Mouse (Mus musculus) spleen, adult 2 months (tissue): ENCODE results near the gene Slc9a9.

ENCODE experiments used
- CTCF ChIP-seq: fragments of 200-500 bp; IDR thresholded peaks from 2 replicates; pipeline ENCODE4 v1.5.1; 2011; ENCODE audit warnings: mild to moderate bottlenecking, inconsistent platforms; ENCODE audit not compliant: insufficient read depth, insufficient read length, insufficient replicate concordance; ENCODE audit errors: extremely low read depth
- POLR2A ChIP-seq: fragments of 200-500 bp; IDR thresholded peaks from 2 replicates; pipeline ENCODE4 v1.6.1; 2011; ENCODE audit warnings: low read depth, low read length, inconsistent platforms

DNA sequence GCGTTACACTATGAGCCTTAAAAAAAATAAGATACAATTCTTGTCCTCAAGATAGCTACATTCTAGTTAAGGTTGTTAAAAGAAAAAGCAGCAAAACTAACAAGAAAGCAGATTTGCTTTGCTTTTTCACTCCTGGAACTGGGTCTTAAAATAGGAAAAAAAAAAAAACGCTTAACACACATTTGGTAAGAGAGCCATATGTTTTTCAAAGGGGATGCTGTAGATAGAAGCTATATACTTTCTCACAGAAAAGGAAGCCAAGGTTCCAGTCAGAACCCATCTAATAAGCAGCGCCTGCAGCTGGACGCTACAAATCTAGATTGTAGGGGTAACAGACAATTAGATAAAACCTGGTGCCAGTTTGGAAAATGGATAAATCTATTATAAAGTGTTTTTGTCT lies 386.1 kb downstream of the Slc9a9 start:
- TF ChIP-seq CTCF (no peak), POLR2A (no peak)
